Mouse (Mus musculus) common myeloid progenitor, adult 5-6 weeks (primary cell): ENCODE data around the gene Apobr. TPM values are rescaled to one million over a fixed set of nuclear protein-coding genes. Genes with fewer than 3 reads are reported as not detected.
A peak's percentile ranks its signal among the peaks of the same experiment; 100 is the strongest.

Experiments used
- ATAC-seq: replicated peaks from 2 replicates; pipeline ENCODE4 v1.8.0; 2016; ENCODE audit warnings: low read depth, mild to moderate bottlenecking, moderate TSS enrichment, inconsistent platforms; ENCODE audit not compliant: poor library complexity, severe bottlenecking
- total RNA-seq: library from RNA; stranded (forward); fragments of 200-1000, 187-1606 nt; gene quantifications from 2 replicates; pipeline ENCODE4 v1.2.3, GENCODE M21; 2017

Apobr gene
- total RNA-seq, result 5.7 and 6.5 TPM in 2 replicates

DNA sequence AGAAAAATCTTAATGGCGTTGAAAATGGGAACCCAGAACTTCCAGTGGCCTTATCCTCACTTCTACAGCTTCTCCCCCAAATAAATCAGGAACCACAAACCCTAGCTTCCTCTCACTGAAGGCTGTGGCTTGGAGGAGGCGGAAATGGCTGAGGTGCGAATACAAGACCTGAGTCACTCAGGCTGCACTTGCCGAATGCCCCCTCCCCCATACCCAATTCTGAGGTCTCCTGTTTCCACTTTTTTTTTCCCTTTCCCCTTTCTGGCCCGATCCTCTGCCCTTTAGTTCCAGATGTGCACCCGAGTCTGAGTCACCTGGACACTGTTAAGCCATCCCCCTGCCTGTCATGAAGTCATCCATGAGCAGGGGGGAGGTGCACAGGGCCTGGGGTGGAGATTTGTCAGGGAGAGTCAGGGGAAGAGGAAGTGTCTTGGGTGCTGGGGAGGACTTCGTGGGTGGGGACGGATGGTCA lies at the start of gene Apobr:
Gene Apobr (plus strand): TSS at position 437 of the 472 bp plus-strand sequence.
- ATAC-seq, result peak; percentile 70

GRCm38 (mm10) chr7:126535766-126536165 lies 49.0 kb upstream of the Apobr start:
- peak; percentile 71 for ATAC-seq

- no peak for ATAC-seq
These were observed 48.3 kb upstream of the Apobr start for GRCm38 (mm10) chr7:126536466-126536865.

DNA sequence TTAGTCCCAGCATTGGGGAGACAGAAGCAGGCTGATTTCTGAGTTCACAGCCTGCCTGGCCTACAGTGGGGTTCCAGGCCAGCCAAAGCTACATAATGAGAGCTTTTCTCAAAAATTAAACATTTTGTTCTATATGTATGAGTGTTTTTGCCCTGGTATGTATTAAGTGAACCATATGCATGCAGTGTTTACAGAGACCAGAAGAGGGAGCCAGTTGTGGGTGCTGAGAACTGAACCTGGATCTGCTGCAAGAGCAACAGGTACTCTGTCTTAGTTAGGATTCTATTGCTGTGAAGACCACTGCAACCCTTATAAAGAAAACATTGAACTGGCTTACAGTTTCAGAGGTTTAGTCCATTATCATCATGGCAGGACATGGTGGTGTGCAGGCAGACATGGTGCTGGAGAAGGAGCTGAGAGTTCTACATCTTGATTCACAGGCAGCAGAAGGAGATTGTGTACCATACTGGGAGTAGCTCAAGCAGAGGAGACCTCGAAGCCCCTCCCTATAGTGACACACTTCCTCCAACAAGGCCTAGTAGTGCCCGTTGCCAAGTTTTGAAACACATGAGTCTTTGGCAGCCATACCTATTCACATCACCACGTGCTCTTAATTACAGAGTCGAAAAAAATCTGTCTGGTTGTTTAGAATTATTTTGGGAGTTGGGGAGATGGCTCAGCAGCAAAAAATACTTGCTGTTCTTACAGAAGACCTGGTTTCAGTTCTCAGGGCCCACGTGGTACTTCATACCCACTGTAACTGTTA lies 46.7 kb upstream of the Apobr start:
- 0 out of 2 replicates have a peak, but pooled peaks have one; percentile 36 for ATAC-seq

GRCm38 (mm10) chr7:126541661-126542060 lies 43.1 kb upstream of the Apobr start:
- no peak for ATAC-seq

- no peak for ATAC-seq
These were observed 39.1 kb upstream of the Apobr start for GRCm38 (mm10) chr7:126545631-126546030.

GRCm38 (mm10) chr7:126554796-126555195 lies 29.9 kb upstream of the Apobr start:
- no peak for ATAC-seq

GRCm38 (mm10) chr7:126556635-126557034 lies 28.1 kb upstream of the Apobr start:
- ATAC-seq, result no peak

GRCm38 (mm10) chr7:126565693-126566092 lies 19.0 kb upstream of the Apobr start:
- ATAC-seq, result peak; percentile 10; the same call in 1 of the 2 replicates

DNA sequence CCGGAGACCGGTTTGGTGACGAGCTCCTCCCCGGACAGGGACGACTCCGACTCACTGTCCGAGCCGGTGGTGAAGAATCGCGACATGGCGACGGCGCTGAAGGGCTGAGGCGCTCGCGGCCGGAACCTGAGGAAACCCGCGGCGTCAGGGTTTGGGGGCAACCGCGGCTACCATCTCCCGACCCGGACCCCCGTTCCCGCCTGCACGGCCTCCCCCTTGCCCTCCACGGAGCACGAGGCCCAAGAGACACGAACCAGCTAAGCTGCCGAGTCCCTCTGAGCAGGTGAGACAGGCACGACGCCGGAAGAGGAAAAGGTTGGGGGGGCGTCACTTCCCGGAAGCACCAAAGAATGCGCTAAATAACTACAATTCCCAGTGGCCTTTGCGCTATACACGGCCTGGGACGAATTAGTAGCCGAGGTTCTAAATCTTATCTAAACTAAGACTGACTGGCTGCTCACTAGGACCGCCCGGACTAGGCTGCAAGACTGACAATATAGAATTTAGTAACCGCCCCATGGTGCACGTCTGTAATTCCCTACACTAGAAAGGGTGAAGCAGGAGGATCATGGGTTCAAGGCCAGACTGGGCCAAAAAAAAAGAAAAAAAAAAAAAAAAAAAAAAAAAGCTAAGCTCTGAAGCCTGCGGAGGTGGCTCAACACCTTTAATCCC lies 18.5 kb upstream of the Apobr start, which contains the start of gene Eif3c:
Gene Eif3c (minus strand): TSS at position 318 of the 672 bp plus-strand sequence.
- peak; percentile 96 for ATAC-seq

- ATAC-seq, result peak; percentile 59; the same call in 1 of the 2 replicates
These were observed 7.8 kb upstream of the Apobr start for GRCm38 (mm10) chr7:126576946-126577345.

- ATAC-seq, result no peak
These were observed 5.6 kb upstream of the Apobr start for GRCm38 (mm10) chr7:126579172-126579571.

GRCm38 (mm10) chr7:126581661-126582060 lies 3.1 kb upstream of the Apobr start:
- ATAC-seq, result no peak

GRCm38 (mm10) chr7:126582759-126583158 lies 2.0 kb upstream of the Apobr start:
- no peak for ATAC-seq

DNA sequence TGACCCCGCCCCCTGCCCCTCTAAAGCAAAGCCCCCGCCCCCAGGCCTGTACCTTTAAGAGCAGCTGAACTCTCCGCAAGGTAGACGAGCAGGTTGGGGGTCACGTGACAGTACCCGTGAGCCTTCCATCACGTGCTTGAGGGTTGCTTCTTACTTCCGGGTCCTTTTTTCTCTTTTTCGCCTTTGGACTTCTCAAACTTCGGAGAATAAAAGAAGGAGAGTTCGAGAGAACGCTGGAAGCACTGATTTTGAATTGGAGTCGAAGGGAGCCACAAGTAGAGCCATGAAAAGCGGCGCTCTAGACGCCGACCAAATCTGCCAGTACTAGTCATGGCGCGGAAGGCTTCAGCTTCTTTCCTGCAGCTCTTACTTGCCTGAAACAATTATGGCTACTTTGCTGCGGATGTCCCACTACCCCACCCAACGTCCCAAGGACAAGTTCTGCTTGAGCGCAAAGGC lies 1.5 kb upstream of the Apobr start:
- ATAC-seq, result peak; percentile 46; the same call in 1 of the 2 replicates

DNA sequence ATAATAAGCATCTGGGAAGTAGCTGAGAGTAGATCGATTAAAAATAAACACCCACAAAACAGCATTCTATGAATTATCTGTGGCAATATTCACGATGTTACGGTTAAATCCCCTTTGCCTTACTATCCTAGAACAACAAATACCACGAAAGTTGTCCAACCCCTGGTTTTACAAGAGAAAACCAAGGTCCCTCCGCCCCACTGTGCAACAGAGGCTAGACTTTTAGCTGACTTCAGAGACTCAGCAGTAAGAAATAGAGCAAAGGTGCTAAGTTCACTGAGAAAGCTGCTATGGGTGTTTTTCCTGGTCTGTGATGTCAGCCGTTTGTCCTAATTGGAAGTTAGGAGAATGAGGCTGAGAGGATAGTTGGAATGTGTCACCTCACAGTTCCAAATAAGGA lies 981 bp upstream of the Apobr start:
- ATAC-seq, result no peak

GRCm38 (mm10) chr7:126585717-126586116 lies 975 bp downstream of the Apobr start, which contains the start of gene Cln3:
Gene Cln3, minus strand, starts transcription at chr7:126585817.
- ATAC-seq, result no peak

- no peak for ATAC-seq
These were observed 2.1 kb downstream of the Apobr start for GRCm38 (mm10) chr7:126586839-126587238.

- no peak for ATAC-seq
These were observed 3.0 kb downstream of the Apobr start for GRCm38 (mm10) chr7:126587779-126588178.

- ATAC-seq, result peak; percentile 45
These were observed 10.3 kb downstream of the Apobr start, which contains the start of gene Il27 for GRCm38 (mm10) chr7:126594862-126595561. Gene Il27, minus strand, starts transcription at chr7:126594941.
